Mouse (Mus musculus): ENCODE results near the gene Tspan9. TPM values are rescaled to one million over a fixed set of nuclear protein-coding genes. Genes with fewer than 3 reads are reported as not detected.

Tspan9 gene
- polyA plus RNA-seq, 1 experiment from 2014 or later = 102 TPM

DNA sequence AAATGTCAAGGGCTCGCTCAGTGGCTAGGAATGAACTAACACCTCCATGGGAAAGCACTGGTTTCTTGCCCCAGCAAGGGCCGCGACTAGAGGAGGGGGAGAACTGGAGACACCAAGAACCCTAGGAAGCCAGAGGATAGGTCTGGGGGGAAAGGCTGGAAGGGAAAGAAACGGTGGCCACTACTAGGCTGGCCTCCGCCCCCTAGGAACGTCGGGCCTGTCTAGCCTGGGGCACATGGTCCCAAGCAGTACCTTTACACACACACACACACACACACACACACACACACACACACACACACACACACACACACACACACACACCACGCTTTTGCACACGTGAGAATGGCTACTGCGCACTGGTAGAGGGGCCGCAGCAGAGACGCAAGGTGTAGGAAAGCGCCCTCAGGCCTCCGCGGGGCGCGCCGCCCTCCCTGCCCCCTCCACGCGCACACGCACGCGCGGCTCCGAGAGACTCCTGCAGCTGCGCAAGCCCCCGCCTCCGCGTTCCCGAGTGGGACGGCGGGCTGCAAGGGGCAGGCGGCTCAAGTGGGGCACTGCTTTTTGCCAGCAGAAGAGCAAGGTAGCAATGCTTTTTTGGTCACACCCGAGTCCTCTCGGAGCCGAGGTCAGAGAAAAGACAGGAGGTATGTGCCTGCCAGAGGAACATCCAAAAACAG, 108.0 kb downstream of the Tspan9 start:
- H3K4me2 ChIP-seq (ENCODE audit: low read length) = peak overlapping the region; percentile 94
- no peaks in the 10 kb centered on the region for H3K9me3 ChIP-seq (replicated peaks; ENCODE audit: low read length)
- H3K27me3 ChIP-seq (ENCODE audit: insufficient read depth, low read length) = no peaks in the 10 kb centered on the region
- ATAC-seq (replicated peaks; ENCODE audit: low FRiP score, low read depth) (peak; percentile 26), DNase-seq (ENCODE audit: low spot score) (peak; percentile 31)
- 1% methylated on average over 35 of the region's 36 CpGs for WGBS
- no peak overlapping the region for H3K27ac ChIP-seq
- no peak for TF ChIP-seq CTCF (IDR thresholded peaks at IDR 0.05; ENCODE audit: low read depth)
- H3K36me3 ChIP-seq (ENCODE audit: insufficient read depth, low read length) = no peaks in the 10 kb centered on the region
- H3K9ac ChIP-seq (ENCODE audit: low read depth, low read length) = peak overlapping the region; percentile 51
- H3K4me1 ChIP-seq (replicated peaks; ENCODE audit: insufficient read depth, low read length) = peaks cover 19% of the 10 kb centered on the region; the same call in 1 of the 2 replicates
- H3K4me3 ChIP-seq (replicated peaks; ENCODE audit: low read depth, low read length) = peak overlapping the region; percentile 50

DNA sequence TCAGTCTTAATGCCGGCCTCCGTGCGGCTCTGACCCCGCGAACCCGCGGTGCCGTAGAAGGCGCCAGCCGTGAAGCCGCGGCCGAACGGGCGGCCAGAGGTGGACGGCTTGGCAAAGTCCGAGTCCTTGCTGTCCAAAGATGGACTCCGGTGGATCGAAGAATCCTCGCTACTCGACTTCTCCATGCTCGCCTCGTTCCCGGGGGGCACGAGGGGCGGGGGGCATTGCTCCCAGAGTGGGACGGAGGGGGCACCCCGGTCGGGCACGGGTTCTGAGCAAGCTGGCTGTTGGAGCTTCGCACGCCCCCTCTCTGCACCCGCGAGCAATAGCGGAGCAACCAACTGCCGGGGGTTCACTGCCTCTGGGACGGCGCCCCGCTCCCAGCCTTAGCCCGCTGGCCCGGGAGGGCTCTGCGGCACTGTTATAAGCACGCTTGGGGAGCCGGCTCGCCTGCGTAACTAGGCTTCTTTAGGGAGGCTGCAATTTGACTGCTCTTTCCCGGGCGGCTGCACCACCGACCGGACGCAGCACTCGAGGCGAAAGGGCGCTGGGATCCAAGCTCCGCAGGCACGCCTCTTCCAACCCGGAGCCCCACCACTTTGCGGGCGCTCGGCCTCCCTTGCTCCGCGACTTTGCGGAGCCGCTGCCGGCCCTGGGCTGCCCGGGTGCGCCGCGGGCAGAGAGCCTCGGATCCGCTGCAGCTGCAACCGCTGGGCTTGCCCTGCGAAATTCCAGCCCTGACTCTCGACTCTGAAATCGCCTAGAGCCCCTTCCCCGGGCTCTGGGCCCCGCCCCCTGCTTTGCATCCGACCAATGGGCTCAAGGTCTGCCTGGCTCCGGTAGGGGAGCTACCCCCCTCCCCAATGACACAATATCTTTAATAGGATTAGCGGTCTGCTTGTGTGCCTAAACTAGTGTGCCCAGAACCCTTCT, 108.8 kb downstream of the Tspan9 start:
- 3% methylated on average over 76 of the region's 80 CpGs for WGBS
- no peaks in the 10 kb centered on the region for H3K36me3 ChIP-seq (ENCODE audit: insufficient read depth, low read length)
- H3K9me3 ChIP-seq (replicated peaks; ENCODE audit: low read length) = no peaks in the 10 kb centered on the region
- DNase-seq (ENCODE audit: low spot score) (peak; percentile 90), ATAC-seq (replicated peaks; ENCODE audit: low FRiP score, low read depth) (peak; percentile 52)
- peak overlapping the region; percentile 50 for H3K4me3 ChIP-seq (replicated peaks; ENCODE audit: low read depth, low read length)
- H3K4me2 ChIP-seq (ENCODE audit: low read length) = peak overlapping the region; percentile 94
- H3K27ac ChIP-seq = peak overlapping the region; percentile 56; the same call in 1 of the 2 replicates
- peaks cover 19% of the 10 kb centered on the region; the same call in 1 of the 2 replicates for H3K4me1 ChIP-seq (replicated peaks; ENCODE audit: insufficient read depth, low read length)
- H3K9ac ChIP-seq (ENCODE audit: low read depth, low read length) = peak overlapping the region; percentile 51
- H3K27me3 ChIP-seq (ENCODE audit: insufficient read depth, low read length) = no peaks in the 10 kb centered on the region
- 0 out of 2 replicates have a peak, but pooled peaks have one; percentile 21 for TF ChIP-seq CTCF (IDR thresholded peaks at IDR 0.05; ENCODE audit: low read depth)

DNA sequence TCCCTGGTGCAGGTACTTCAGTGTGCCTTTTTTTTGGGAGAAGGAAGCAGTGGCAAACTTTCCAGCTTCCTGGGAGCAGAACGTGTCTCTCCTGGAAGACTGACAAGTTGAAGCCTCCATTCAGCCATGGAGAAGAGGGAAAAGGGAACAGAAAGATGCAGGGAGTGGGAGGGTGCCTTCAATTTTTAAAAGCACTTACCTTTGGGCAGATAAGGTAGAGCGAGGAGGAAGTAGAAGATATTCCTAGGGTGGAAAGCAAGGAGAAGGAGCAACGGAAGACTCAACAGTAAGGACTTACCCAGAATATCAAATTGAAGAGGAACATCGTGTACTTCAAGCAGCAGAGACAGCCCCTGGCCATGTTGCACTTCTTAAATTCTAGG, 109.5 kb downstream of the Tspan9 start:
- H3K9me3 ChIP-seq (replicated peaks; ENCODE audit: low read length) = no peaks in the 10 kb centered on the region
- H3K9ac ChIP-seq (ENCODE audit: low read depth, low read length) = no peak overlapping the region
- H3K4me1 ChIP-seq (replicated peaks; ENCODE audit: insufficient read depth, low read length) = peaks cover 19% of the 10 kb centered on the region; the same call in 1 of the 2 replicates
- WGBS = 33% methylated on average over 4 of the region's 4 CpGs
- no peak overlapping the region for H3K27ac ChIP-seq
- H3K4me3 ChIP-seq (replicated peaks; ENCODE audit: low read depth, low read length) = peak overlapping the region; percentile 50
- TF ChIP-seq CTCF (IDR thresholded peaks at IDR 0.05; ENCODE audit: low read depth) = no peak
- no peaks in the 10 kb centered on the region for H3K36me3 ChIP-seq (ENCODE audit: insufficient read depth, low read length)
- H3K4me2 ChIP-seq (ENCODE audit: low read length) = peak overlapping the region; percentile 94
- ATAC-seq (replicated peaks; ENCODE audit: low FRiP score, low read depth) (no peak), DNase-seq (ENCODE audit: low spot score) (no peak)
- no peaks in the 10 kb centered on the region for H3K27me3 ChIP-seq (ENCODE audit: insufficient read depth, low read length)

DNA sequence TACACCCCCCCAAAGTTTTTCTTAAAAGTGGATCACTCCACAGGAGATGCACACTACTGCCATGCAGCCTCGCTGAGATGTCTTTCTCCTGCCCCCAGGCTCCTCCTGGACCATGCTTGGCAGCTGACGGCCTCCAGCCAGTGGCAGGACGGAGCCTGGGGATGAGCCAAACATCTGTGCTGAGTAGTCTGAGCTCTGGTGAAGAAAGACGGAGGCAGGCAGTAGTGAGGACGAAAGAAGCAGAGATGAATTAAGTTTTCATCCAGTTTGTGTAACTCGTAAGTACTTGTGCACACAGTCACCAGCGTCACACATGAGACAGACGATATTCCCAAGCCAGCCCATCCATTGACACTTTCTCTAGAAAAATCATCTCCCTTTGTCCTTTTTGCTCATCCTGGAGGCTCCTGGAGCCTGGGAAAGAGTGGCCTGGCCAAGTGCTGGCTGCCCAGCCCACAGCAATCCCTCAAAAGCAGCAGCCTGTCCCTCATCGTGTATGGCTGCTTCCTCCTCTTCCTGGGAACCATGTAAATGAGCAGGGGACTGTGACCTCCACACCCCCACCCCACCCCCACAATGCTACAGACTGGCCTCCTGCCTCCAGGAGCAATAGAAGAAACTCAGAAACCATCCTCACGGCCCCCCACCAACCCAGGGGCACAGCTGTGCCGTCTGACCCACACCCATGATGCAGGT, 110.1 kb downstream of the Tspan9 start:
- no peaks in the 10 kb centered on the region for H3K36me3 ChIP-seq (ENCODE audit: insufficient read depth, low read length)
- H3K4me2 ChIP-seq (ENCODE audit: low read length) = 0 out of 2 replicates have a peak overlapping the region, but pooled peaks have one; percentile 15
- no peaks in the 10 kb centered on the region for H3K27me3 ChIP-seq (ENCODE audit: insufficient read depth, low read length)
- no peak for TF ChIP-seq CTCF (IDR thresholded peaks at IDR 0.05; ENCODE audit: low read depth)
- no peaks in the 10 kb centered on the region for H3K9me3 ChIP-seq (replicated peaks; ENCODE audit: low read length)
- WGBS = 62% methylated on average over 11 of the region's 11 CpGs
- no peak overlapping the region for H3K27ac ChIP-seq
- H3K4me3 ChIP-seq (replicated peaks; ENCODE audit: low read depth, low read length) = no peak overlapping the region
- peaks cover 16% of the 10 kb centered on the region; the same call in 1 of the 2 replicates for H3K4me1 ChIP-seq (replicated peaks; ENCODE audit: insufficient read depth, low read length)
- DNase-seq (ENCODE audit: low spot score) = no peak
- ATAC-seq (replicated peaks; ENCODE audit: low FRiP score, low read depth) = no peak
- H3K9ac ChIP-seq (ENCODE audit: low read depth, low read length) = no peak overlapping the region

DNA sequence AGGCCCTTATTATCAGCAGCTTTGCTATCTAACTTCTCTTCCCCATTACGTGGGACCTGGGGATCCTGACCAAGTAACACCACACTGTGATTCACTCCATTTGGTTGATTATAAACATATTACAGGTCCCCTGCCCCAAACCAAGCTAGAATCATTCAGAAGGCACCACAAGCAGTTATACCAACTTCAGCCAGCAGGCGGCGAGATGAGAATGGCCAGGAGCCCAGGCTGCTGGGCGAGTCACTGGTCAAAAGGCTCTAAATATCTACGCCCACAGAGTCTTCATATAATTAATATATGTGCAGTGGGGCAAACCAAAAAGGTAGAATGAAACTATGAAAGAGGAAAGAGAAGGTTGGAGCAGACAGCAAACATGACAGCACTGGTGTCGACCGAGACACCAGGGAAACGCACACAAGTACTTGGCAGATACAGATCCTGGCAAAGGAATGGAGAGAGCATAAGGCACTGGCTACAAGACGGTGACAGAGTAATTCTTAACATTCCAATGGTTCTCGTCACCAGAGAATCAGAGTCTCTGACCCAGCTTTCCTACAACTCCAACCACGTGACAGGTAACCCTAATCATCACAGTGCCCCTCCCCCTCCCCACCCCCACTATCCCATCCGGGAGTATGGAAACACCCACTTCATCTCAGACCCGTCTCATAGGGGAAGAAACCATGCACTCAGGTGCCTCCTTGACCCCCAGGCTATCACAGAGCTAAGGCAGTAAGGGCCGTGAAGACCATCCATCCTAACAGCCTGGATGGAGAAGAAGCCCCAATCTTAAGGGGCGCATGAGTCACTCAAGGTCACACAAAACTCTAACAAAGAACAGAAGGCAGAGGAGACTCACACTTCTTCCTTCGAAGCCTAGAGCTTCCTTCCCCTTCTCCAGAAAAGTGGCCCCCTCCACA, 110.9 kb downstream of the Tspan9 start:
- WGBS = 38% methylated on average over 16 of the region's 16 CpGs
- Histone ChIP-seq H3K4me3 (replicated peaks; ENCODE audit: low read depth, low read length) (no peak overlapping the region), H3K27ac (no peak overlapping the region)

More for the DNA sequence above, 110.9 kb downstream of the Tspan9 start:
- TF ChIP-seq CTCF (IDR thresholded peaks at IDR 0.05; ENCODE audit: low read depth) = peak; percentile 85
- ATAC-seq (replicated peaks; ENCODE audit: low FRiP score, low read depth) = no peak
- Histone ChIP-seq H3K9me3 (replicated peaks; ENCODE audit: low read length) (no peaks in the 10 kb centered on the region), H3K36me3 (ENCODE audit: insufficient read depth, low read length) (no peaks in the 10 kb centered on the region), H3K4me1 (replicated peaks; ENCODE audit: insufficient read depth, low read length) (peaks cover 15% of the 10 kb centered on the region; the same call in 1 of the 2 replicates), H3K27me3 (ENCODE audit: insufficient read depth, low read length) (no peaks in the 10 kb centered on the region), H3K4me2 (ENCODE audit: low read length) (no peak overlapping the region), H3K9ac (ENCODE audit: low read depth, low read length) (no peak overlapping the region)
- peak; percentile 72 for DNase-seq (ENCODE audit: low spot score)

Measured in kidney, postnatal 0 days (tissue).